Mouse (Mus musculus): ENCODE data around the gene Elovl3. TPM values are rescaled to one million over a fixed set of nuclear protein-coding genes. Genes with fewer than 3 reads are reported as not detected.

Gene Elovl3
- not detected in 2 replicates for polyA plus RNA-seq (2015; fragmentation: Nextera tagmentation; extraction: Ambion mirVana)

DNA sequence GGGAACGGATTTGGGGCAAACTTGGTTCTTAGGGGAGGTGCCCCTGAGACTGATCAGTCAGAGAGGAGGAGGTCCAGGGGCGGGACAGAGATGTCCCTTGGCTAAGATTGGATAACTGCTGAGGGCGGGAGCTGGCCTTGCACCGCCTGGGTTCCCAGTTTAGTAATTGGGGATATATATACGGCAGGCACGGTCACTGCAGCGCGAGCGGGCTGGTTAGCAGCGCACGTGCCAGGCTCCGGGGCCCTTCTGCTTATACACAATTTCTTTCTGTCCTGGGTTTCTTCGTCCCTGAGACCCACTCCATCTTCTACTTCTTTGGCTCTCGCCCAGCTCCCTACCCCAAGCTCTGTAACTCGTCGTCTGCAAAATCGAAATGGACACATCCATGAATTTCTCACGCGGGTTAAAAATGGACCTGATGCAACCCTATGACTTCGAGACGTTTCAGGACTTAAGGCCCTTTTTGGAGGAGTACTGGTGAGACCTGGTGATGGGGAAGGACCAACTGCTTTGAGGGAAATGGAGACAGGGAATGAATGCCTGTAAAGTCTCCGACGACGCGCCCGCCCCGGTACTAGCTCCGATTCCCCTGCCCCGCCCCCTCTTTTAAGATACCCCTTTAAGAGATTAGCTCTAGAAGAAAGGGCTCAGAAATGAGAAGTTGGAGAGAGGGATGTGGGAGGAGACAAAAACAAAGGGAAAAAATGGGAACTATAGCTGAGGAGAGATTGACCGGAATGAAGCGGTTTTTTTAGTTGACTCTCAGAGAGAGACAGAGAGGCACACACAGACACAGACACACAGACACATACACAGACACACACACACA lies at the start of gene Elovl3:
TSS of gene Elovl3 (plus strand) at position 204 of the 832 bp plus-strand sequence.
- peak within 1 kb of the TSS; percentile 44 for H3K4me3 ChIP-seq
- H3K36me3 ChIP-seq = no peaks in the 10 kb centered on the region
- no peaks in the 10 kb centered on the region for H3K9me3 ChIP-seq
- 4% methylated on average over 31 of the region's 31 CpGs for WGBS
- peaks cover 23% of the 10 kb centered on the region for H3K4me1 ChIP-seq
- no peak for ATAC-seq (ENCODE audit: extremely low read depth, insufficient number of reproducible peaks, low FRiP score, low TSS enrichment)
- no peak within 1 kb of the TSS for H3K27ac ChIP-seq (replicated peaks)
- peaks cover 84% of the 10 kb centered on the region for H3K27me3 ChIP-seq (replicated peaks)
- peak within 1 kb of the TSS; percentile 70 for H3K4me2 ChIP-seq
- peak within 1 kb of the TSS; percentile 51 for H3K9ac ChIP-seq

DNA sequence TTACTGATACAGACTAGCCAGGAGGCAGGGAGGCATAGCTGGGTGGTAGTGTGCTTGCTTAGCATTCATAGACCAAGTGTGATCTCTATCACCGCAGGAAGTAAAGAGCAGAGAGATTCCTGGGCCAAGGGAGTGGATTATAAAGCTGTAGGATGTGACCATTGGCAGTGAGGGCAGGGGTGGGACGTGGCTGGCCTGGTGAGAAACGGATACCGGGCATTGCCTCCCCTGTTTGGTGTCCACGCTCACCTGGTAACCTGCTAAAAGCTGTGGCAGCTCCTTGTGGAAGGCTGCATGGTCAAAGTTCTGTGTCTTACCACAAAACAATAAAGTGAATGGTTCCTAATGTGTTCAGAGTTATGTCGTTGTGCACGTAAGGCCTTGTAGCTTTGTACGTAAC lies 46.5 kb upstream of the Elovl3 start:
- WGBS = 93% methylated on average over 8 of the region's 8 CpGs
- peaks cover 59% of the 10 kb centered on the region for H3K36me3 ChIP-seq
- H3K9ac ChIP-seq = no peak overlapping the region
- no peak overlapping the region for H3K27ac ChIP-seq (replicated peaks)
- H3K4me1 ChIP-seq = peaks cover 10% of the 10 kb centered on the region
- no peak for ATAC-seq (ENCODE audit: extremely low read depth, insufficient number of reproducible peaks, low FRiP score, low TSS enrichment)
- no peak overlapping the region for H3K4me2 ChIP-seq
- no peaks in the 10 kb centered on the region for H3K9me3 ChIP-seq
- H3K4me3 ChIP-seq = no peak overlapping the region
- 0 out of 2 replicates have a peak, but pooled peaks cover 3% of the 10 kb centered on the region for H3K27me3 ChIP-seq (replicated peaks)

DNA sequence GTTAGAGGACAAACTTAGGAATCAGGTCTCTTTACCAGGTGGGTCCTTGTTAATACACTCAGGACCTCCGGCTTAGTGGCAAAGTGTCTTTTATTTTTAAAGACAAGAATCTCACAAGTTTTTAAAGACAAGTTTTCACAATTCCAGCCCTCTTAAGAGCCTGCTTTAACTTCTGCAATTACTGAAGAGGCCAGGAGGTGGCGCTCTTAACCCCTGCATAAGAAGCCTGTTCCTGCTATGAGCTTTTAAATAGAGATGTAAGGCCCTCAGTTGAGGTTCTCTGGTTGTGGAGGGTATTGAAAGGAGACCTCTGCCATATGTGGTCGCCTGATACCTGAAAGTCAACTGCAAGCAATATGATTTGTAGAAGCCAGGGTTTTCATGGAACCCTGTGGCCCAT lies 45.4 kb upstream of the Elovl3 start:
- WGBS = 41% methylated on average over 3 of the region's 3 CpGs
- H3K27ac ChIP-seq (replicated peaks) = no peak overlapping the region
- ATAC-seq (ENCODE audit: extremely low read depth, insufficient number of reproducible peaks, low FRiP score, low TSS enrichment) = no peak
- H3K4me2 ChIP-seq = no peak overlapping the region
- H3K36me3 ChIP-seq = peaks cover 47% of the 10 kb centered on the region
- no peak overlapping the region for H3K4me3 ChIP-seq
- no peaks in the 10 kb centered on the region for H3K9me3 ChIP-seq
- H3K4me1 ChIP-seq = peaks cover 10% of the 10 kb centered on the region
- no peak overlapping the region for H3K9ac ChIP-seq
- 0 out of 2 replicates have a peak, but pooled peaks cover 3% of the 10 kb centered on the region for H3K27me3 ChIP-seq (replicated peaks)

DNA sequence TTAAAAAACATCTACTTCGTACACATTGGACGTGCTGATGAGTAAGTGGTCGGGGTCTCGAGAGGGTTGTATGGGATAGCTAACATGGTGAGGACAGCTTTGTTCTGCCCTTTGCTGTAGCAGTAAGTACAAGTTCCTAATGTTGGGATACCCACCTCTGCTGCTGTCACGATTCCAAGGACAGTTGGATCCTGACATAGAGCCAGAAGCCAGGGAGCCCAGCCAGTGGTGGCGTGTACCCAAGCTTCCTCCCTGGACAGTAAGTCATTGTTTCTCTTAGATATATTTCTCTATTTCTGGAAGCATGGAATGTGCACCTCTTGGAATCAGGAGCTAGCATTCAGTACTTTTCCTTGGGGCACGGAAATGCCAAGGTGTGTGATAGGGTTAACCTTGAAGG lies 43.8 kb upstream of the Elovl3 start:
- 53% methylated on average over 7 of the region's 7 CpGs for WGBS
- Histone ChIP-seq H3K9ac (no peak overlapping the region), H3K4me1 (peaks cover 10% of the 10 kb centered on the region), H3K4me2 (no peak overlapping the region), H3K27ac (replicated peaks) (no peak overlapping the region), H3K36me3 (peaks cover 32% of the 10 kb centered on the region), H3K27me3 (replicated peaks) (0 out of 2 replicates have a peak, but pooled peaks cover 3% of the 10 kb centered on the region), H3K9me3 (no peaks in the 10 kb centered on the region), H3K4me3 (no peak overlapping the region)
- ATAC-seq (ENCODE audit: extremely low read depth, insufficient number of reproducible peaks, low FRiP score, low TSS enrichment) = no peak

DNA sequence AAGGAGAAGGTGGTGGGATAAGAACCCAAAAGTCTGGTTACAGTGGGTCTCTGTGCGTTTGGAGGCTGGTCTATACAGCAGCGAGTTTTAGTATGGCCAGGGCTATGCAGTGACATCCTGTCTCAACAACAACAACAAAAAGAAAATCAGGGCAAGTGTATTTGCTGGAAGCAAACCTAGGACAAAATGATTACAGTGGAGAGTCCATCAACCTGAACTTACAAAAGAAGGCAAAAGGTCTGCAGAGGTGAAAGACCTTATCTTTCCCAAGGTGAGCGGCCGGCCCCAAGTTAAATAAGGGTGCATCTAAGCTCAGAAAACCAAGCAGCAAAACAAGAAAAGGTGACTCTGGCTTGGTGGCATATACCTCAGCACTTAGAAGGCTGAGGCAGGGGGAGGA lies 40.1 kb upstream of the Elovl3 start:
- H3K4me1 ChIP-seq = peaks cover 10% of the 10 kb centered on the region
- 0 out of 2 replicates have a peak, but pooled peaks cover 3% of the 10 kb centered on the region for H3K27me3 ChIP-seq (replicated peaks)
- no peak for ATAC-seq (ENCODE audit: extremely low read depth, insufficient number of reproducible peaks, low FRiP score, low TSS enrichment)
- H3K36me3 ChIP-seq = no peaks in the 10 kb centered on the region
- H3K27ac ChIP-seq (replicated peaks) = no peak overlapping the region
- no peak overlapping the region for H3K9ac ChIP-seq
- WGBS = 77% methylated on average over 4 of the region's 4 CpGs
- no peak overlapping the region for H3K4me2 ChIP-seq
- peaks cover 3% of the 10 kb centered on the region; the same call in 1 of the 2 replicates for H3K9me3 ChIP-seq
- H3K4me3 ChIP-seq = no peak overlapping the region

DNA sequence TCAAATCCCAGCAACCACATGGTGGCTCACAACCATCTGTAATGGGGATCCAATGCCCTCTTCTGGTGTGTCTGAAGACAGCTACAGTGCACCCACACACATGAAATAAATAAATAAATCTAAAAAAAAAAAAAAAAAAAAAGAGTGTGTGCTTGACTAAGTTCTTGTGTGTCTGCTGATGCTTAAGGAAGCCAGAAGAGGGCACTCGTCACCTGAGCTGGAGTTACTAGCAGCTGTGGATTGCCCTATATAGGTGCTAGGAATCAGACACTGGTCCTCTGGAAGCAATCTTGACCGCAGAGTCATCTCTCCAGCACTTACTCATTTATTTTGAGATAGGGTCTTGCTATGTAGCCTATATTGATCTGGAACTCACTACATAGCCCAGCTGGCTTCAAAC lies 37.6 kb upstream of the Elovl3 start:
- H3K4me3 ChIP-seq = no peak overlapping the region
- H3K27me3 ChIP-seq (replicated peaks) = 0 out of 2 replicates have a peak, but pooled peaks cover 2% of the 10 kb centered on the region
- H3K9me3 ChIP-seq = peaks cover 3% of the 10 kb centered on the region; the same call in 1 of the 2 replicates
- no peaks in the 10 kb centered on the region for H3K36me3 ChIP-seq
- 82% methylated on average over 2 of the region's 2 CpGs for whole genome bisulfite sequencing
- H3K4me2 ChIP-seq = no peak overlapping the region
- no peak overlapping the region for H3K9ac ChIP-seq
- H3K27ac ChIP-seq (replicated peaks) = no peak overlapping the region
- no peaks in the 10 kb centered on the region for H3K4me1 ChIP-seq
- ATAC-seq (ENCODE audit: extremely low read depth, insufficient number of reproducible peaks, low FRiP score, low TSS enrichment) = no peak

DNA sequence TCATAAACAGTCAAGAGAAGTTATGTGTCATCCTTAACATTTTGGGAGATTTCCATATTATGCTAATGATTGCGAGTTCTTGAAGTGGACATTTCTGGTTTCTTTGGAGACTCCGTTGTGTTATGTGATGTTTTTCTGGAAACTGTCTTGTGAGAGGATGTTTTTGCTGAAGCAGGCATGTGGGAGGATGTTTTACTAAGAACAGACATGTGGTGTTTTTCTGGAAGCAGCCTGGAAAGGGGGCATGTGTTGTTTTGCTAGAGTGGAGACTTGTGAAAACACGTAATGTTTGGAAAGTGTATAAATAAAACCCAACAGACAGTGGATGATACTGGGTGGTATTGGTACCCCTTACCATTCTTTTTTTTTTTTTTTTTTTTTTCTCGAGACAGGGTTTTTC lies 36.4 kb upstream of the Elovl3 start:
- WGBS = 76% methylated on average over 4 of the region's 4 CpGs
- no peaks in the 10 kb centered on the region for H3K4me1 ChIP-seq
- H3K4me3 ChIP-seq = no peak overlapping the region
- H3K9ac ChIP-seq = no peak overlapping the region
- no peak for ATAC-seq (ENCODE audit: extremely low read depth, insufficient number of reproducible peaks, low FRiP score, low TSS enrichment)
- H3K27ac ChIP-seq (replicated peaks) = no peak overlapping the region
- H3K9me3 ChIP-seq = peaks cover 3% of the 10 kb centered on the region; the same call in 1 of the 2 replicates
- no peak overlapping the region for H3K4me2 ChIP-seq
- H3K36me3 ChIP-seq = no peaks in the 10 kb centered on the region
- no peaks in the 10 kb centered on the region for H3K27me3 ChIP-seq (replicated peaks)

DNA sequence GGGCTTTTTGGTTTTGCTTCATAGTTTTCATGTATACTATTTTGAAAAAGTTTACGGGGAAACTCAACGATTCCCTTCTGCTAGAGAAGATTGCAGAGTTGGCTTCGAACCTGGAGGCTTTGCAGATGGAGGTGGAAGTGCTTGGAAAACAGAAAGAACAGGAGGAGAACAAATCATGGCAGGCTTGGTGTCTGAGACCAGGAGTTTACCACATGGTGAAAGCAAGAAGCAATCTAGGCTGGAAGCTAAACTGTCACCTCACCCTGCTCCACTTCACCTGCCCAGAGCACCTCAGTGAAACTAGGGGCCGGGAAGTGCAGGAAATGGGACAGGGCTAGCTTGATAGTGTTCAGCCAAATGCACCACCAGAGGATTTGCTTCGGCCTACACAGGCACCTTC lies 35.3 kb upstream of the Elovl3 start:
- Histone ChIP-seq H3K36me3 (no peaks in the 10 kb centered on the region), H3K4me2 (no peak overlapping the region), H3K27ac (replicated peaks) (no peak overlapping the region), H3K27me3 (replicated peaks) (no peaks in the 10 kb centered on the region), H3K9me3 (peaks cover 3% of the 10 kb centered on the region; the same call in 1 of the 2 replicates), H3K4me3 (no peak overlapping the region), H3K9ac (no peak overlapping the region), H3K4me1 (no peaks in the 10 kb centered on the region)
- WGBS = 77% methylated on average over 5 of the region's 5 CpGs
- no peak for ATAC-seq (ENCODE audit: extremely low read depth, insufficient number of reproducible peaks, low FRiP score, low TSS enrichment)

DNA sequence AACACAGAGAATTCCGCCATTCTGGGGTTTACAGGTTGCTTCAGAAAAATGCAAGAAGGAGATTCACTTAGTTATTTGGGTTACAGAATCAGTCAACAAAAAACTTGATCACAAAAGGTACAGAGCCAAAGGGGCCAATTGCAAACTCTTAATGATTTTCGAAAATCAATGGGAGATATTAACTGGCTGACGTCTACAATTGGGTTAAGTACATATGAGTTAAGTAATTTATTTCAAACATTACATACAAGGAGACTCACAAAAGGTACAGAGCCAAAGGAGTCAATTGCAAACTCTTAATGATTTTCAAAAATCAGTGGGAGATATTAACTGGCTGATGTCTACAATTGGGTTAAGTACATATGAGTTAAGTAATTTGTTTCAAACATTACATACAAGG lies 32.1 kb upstream of the Elovl3 start:
- ATAC-seq (ENCODE audit: extremely low read depth, insufficient number of reproducible peaks, low FRiP score, low TSS enrichment) = no peak

DNA sequence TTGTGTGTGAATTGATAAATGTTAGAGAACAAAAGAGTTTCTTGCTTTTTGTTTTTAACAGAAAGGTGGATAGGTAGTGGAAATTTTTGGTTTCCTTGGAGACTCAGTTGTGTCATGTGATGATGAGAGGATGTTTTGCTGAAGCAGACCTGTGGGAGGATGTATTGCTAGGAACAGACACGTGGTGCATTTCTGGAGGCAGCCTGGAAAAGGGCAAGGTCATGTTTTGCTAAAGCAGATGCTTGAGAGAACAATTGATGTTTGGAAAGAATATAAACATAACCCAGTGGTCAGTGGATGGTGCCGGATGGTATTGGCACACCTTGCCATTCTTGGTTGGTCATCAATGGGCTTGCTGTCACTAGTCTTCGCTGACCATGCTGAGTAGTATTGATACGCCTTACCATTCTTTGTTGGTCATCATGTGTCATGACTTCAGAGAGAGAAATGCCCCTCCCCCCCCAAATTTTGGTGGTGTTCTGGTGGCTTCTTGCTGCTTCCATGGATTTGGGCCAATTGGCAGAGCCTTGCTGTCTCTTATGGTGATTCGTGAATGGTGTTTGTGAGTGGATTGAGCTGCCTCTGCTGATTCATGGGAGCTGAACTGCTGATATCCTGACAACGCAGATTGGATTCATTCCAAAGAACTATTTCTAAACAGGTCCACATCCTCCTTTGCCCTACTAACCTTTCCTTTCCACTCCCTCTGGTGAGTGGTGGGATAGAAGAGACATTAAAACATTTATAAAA lies 28.1 kb upstream of the Elovl3 start:
- ATAC-seq (ENCODE audit: extremely low read depth, insufficient number of reproducible peaks, low FRiP score, low TSS enrichment) = no peak
- no peak overlapping the region for H3K27ac ChIP-seq (replicated peaks)
- 73% methylated on average over 6 of the region's 6 CpGs for WGBS

More for the DNA sequence above, 32.1 kb upstream of the Elovl3 start:
- Histone ChIP-seq H3K27me3 (replicated peaks) (no peaks in the 10 kb centered on the region), H3K36me3 (no peaks in the 10 kb centered on the region), H3K9me3 (no peaks in the 10 kb centered on the region), H3K9ac (no peak overlapping the region), H3K4me1 (no peaks in the 10 kb centered on the region), H3K4me3 (no peak overlapping the region), H3K4me2 (no peak overlapping the region), H3K27ac (replicated peaks) (no peak overlapping the region)
- WGBS = 79% methylated on average over 3 of the region's 3 CpGs

DNA sequence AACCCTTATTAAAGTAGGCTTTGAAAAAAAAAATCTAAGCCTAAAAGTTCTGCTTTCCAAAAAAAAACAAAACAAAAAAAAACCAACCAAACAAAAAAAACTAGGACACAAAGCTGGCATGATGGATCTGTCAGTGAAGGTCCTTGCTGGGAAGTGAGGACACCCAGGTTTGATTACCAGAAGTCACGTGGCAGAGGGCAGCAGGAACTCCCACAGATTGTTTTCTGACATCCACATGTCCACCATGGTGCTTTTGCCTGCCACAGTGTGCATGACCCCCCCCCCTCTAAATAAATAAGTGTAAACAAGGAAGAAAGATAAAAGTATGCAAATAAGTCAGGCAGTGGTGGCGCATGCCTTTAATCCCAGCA lies 27.5 kb upstream of the Elovl3 start:
- H3K4me3 ChIP-seq = no peak overlapping the region
- no peaks in the 10 kb centered on the region for H3K9me3 ChIP-seq
- 69% methylated on average over 2 of the region's 2 CpGs for WGBS
- no peak overlapping the region for H3K27ac ChIP-seq (replicated peaks)
- H3K9ac ChIP-seq = no peak overlapping the region
- ATAC-seq (ENCODE audit: extremely low read depth, insufficient number of reproducible peaks, low FRiP score, low TSS enrichment) = no peak
- H3K36me3 ChIP-seq = no peaks in the 10 kb centered on the region
- no peak overlapping the region for H3K4me2 ChIP-seq
- H3K4me1 ChIP-seq = no peaks in the 10 kb centered on the region
- no peaks in the 10 kb centered on the region for H3K27me3 ChIP-seq (replicated peaks)

More for the DNA sequence above, 28.1 kb upstream of the Elovl3 start:
- Histone ChIP-seq H3K4me2 (no peak overlapping the region), H3K36me3 (no peaks in the 10 kb centered on the region), H3K4me3 (no peak overlapping the region), H3K9ac (no peak overlapping the region), H3K4me1 (no peaks in the 10 kb centered on the region), H3K27me3 (replicated peaks) (no peaks in the 10 kb centered on the region), H3K9me3 (no peaks in the 10 kb centered on the region)
